Mouse (Mus musculus) testis, adult 2 months (tissue): ENCODE measurements around the gene Atg16l2.

Experiments used
- CTCF ChIP-seq: fragments of 200-500 bp; IDR thresholded peaks from 2 replicates; pipeline ENCODE4 v1.5.1; 2012; ENCODE audit warnings: low read depth, mild to moderate bottlenecking, inconsistent platforms, low read length, moderate library complexity; ENCODE audit not compliant: control insufficient read depth, insufficient read depth, insufficient replicate concordance
- POLR2A ChIP-seq: fragments of 200-500 bp; IDR thresholded peaks from 2 replicates; pipeline ENCODE4 v1.6.1; 2012; ENCODE audit warnings: low read depth, mild to moderate bottlenecking, inconsistent platforms, low read length, moderate library complexity; ENCODE audit not compliant: control insufficient read depth

DNA sequence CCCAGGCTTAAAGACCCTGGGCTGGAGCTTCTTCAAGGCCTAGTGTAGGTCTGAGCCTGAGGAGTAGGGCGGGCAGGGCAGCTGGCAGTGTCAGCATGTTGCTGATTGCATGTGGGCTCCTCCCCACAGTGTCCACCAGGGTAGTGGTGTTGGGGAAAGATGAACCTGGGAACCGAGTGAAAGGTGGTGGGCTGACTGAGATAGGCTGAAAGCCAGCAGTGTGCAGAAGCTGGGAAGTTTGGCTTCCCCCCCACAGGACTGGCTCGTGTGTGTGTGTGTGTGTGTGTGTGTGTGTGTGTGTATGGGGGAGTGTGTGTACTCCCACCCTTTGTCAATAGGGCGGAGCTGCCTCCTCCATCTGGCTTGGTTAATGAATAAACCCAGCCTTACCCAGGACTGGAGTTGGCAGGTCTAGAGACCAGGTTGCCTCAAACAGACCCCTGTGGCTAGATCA lies 21.1 kb upstream of the Atg16l2 start:
- TF ChIP-seq CTCF (no peak), POLR2A (no peak)
